Mouse (Mus musculus) thymus, postnatal 36 days (tissue): ENCODE results near the gene Ramac.

Experiments
- DNase-seq, 2 experiments: peaks; one replicate each; pipeline ENCODE4 v3.0.0; 2022; ENCODE audit warnings: mixed read lengths in 2 of 2

The Ramac gene

DNA sequence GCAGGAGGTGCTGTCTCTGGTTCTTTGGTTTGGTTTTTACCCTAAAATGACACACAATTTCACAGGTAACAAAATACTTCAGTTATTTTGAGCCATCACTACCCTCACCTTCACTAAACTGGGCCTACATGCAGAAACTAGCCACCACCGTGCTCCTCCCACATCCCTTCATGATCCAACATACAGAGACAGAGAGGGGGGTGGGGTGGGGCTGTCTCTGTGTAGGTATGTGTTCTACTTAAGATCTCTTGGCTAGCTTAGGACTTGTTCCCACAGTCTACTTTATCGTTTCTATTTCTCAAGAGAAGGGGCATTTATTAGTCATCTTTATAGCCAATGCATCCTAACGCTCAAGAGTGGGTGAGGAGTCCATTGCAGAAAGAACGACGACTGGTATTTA, 25.8 kb downstream of the Ramac start:
- peak; percentile 12 to 16 for DNase-seq

DNA sequence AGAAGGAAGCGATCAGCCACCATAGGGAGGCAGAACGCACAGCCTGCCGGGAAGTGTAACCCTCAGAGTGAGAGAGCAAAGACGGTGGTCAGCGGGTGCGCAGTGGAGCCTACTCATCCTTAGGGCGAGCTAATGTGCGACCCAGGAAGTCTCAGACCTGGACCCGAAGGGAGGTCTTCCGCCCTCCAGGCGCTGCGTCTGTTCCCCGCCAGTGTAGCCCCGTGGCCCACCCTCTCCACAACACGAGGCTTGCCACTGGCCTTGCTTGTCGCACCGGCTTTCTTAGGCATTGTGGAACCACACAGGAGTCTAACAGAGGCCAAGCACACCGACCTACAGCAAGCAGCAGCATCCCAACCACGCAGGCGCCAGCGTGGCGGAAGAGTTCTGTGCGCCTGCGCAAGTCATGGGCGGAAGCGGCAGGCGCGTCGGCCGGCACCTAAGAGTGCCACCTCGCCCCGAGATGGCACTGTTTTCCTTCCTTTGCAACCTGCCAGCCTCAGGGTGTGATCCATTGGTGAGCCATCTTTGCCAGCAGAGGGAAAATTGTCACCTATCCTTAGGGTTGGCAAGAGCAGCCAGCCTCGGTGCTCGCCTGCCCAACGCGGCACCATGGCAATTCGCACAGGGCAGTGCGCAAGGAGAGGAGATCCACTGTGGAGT, 26.5 kb downstream of the Ramac start, which contains the start of gene 3110040N11Rik:
TSS of gene 3110040N11Rik (minus strand) at position 384 of the 663 bp plus-strand sequence.
- DNase-seq = peak; percentile 82 to 85

GRCm38 (mm10) chr7:81806067-81806466, 43.3 kb downstream of the Ramac start:
- DNase-seq = no peak
